Mouse (Mus musculus) lung, embryonic 16.5 days (tissue): ENCODE data around the gene Slc38a2. TPM values are rescaled to one million over a fixed set of nuclear protein-coding genes. Genes with fewer than 3 reads are reported as not detected.

Source experiments
- ATAC-seq: fragments of 200-750 bp; cut with Nextera tagmentation; 2 replicates; pipeline ENCODE4 v1.8.0; 2017; ENCODE audit warnings: low read depth, mild to moderate bottlenecking, moderate library complexity
- H3K27ac ChIP-seq: fragments of 300-500 bp; sonication (generic); 2 replicates; pipeline ENCODE4 v1.5.1; 2014; ENCODE audit warnings: mild to moderate bottlenecking, control low read depth, low read length
- H3K27me3 ChIP-seq: fragments of 300-500 bp; sonication (generic); 2 replicates; pipeline ENCODE4 v1.6.1; 2014; ENCODE audit warnings: low read depth, low read length, mixed read lengths; ENCODE audit not compliant: control insufficient read depth, insufficient read depth
- H3K36me3 ChIP-seq: fragments of 300-500 bp; sonication (generic); 2 replicates; pipeline ENCODE4 v1.6.1; 2014; ENCODE audit warnings: low read length; ENCODE audit not compliant: control insufficient read depth, insufficient read depth
- H3K4me1 ChIP-seq: fragments of 300-500 bp; sonication (generic); replicated peaks from 2 replicates; pipeline ENCODE4 v1.6.1; 2014; ENCODE audit warnings: low read length, mixed read lengths; ENCODE audit not compliant: control insufficient read depth, insufficient read depth
- H3K4me2 ChIP-seq: fragments of 300-500 bp; sonication (generic); 2 replicates; pipeline ENCODE4 v1.6.1; 2014; ENCODE audit warnings: low read depth, low read length, control low read depth
- H3K4me3 ChIP-seq: fragments of 300-500 bp; sonication (generic); 2 replicates; pipeline ENCODE4 v1.5.1; 2014; ENCODE audit warnings: mild to moderate bottlenecking, low read length, control low read depth
- H3K9ac ChIP-seq: fragments of 300-500 bp; sonication (generic); 2 replicates; pipeline ENCODE4 v1.6.1; 2014; ENCODE audit warnings: low read length, control low read depth
- H3K9me3 ChIP-seq: fragments of 300-500 bp; sonication (generic); 2 replicates; pipeline ENCODE4 v1.6.1; 2016; ENCODE audit warnings: low read length; ENCODE audit not compliant: control insufficient read depth
- WGBS: fragments of 180-500 bp; shearing (Covaris S2); extraction: QIAGEN DNeasy Blood & Tissue Kit; methylation state at CpG from one replicate; pipeline ENCODE4 v1.1.7; 2014; 5-methylcytosine and 5-hydroxymethylcytosine counted together
- polyA plus RNA-seq: library from polyadenylated mRNA; unstranded; fragments of >200 nt; fragmentation: Nextera tagmentation; extraction: Ambion mirVana; gene quantifications from 2 replicates; pipeline ENCODE4 v1.2.1, GENCODE M21; 2015

Gene Slc38a2
- polyA plus RNA-seq, 1 experiment from 2014 or later = 155 TPM

DNA sequence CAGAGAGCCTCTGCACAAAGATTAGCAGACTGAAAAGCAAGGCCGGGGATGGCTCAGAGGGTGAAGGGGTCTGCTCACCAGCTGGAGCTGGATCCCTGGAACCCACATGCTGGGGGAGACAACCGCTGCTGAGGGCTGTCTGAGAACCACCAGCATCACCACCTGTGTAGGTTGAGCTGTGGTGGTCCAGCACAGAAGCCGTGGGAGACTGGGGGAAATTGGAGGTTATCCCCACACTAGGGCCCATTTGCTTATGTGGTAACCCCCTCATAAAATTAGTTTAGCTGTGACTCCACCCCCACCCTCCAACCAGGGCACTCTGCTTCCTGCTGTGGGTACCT, 15.1 kb upstream of the Slc38a2 start:
- no peaks in the 10 kb centered on the region for H3K27me3 ChIP-seq
- no peak overlapping the region for H3K4me2 ChIP-seq
- H3K27ac ChIP-seq = no peak overlapping the region
- no peak for ATAC-seq
- no peaks in the 10 kb centered on the region for H3K9me3 ChIP-seq
- no peak overlapping the region for H3K9ac ChIP-seq
- H3K4me3 ChIP-seq = no peak overlapping the region
- no peaks in the 10 kb centered on the region for H3K36me3 ChIP-seq
- WGBS = 83% methylated on average over 3 of the region's 3 CpGs
- H3K4me1 ChIP-seq = no peaks in the 10 kb centered on the region; the same call in 1 of the 2 replicates

GRCm38 (mm10) chr15:96713758-96714675, 14.5 kb upstream of the Slc38a2 start:
- H3K9ac ChIP-seq = no peak overlapping the region
- no peaks in the 10 kb centered on the region for H3K27me3 ChIP-seq
- H3K27ac ChIP-seq = no peak overlapping the region
- WGBS = 86% methylated on average over 5 of the region's 7 CpGs
- no peaks in the 10 kb centered on the region for H3K9me3 ChIP-seq
- no peak overlapping the region for H3K4me2 ChIP-seq
- no peak for ATAC-seq
- H3K4me3 ChIP-seq = no peak overlapping the region
- H3K36me3 ChIP-seq = no peaks in the 10 kb centered on the region
- peaks cover 2% of the 10 kb centered on the region; the same call in 1 of the 2 replicates for H3K4me1 ChIP-seq

DNA sequence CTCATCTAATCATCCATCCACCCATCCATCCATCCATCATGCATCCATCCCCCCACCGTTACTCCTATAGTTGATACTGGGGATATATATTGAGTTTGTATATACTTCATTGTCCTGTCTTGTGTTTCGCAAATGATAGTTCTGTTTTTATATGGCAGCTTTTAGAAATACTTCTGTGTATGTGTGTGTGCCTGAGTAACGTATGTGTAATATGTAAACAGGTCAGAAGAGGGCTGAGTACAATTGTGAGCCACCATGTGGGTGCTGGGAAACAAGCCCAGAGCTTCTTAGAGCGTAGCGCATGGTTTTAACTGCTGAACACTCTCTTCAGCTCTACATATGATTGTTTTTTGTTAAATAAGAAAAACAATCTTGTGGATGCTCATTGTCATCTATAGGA, 12.8 kb upstream of the Slc38a2 start:
- ATAC-seq = no peak
- 87% methylated on average over 5 of the region's 5 CpGs for WGBS
- H3K36me3 ChIP-seq = no peaks in the 10 kb centered on the region
- peaks cover 4% of the 10 kb centered on the region; the same call in 1 of the 2 replicates for H3K4me1 ChIP-seq
- H3K27me3 ChIP-seq = no peaks in the 10 kb centered on the region
- no peak overlapping the region for H3K4me3 ChIP-seq
- no peak overlapping the region for H3K27ac ChIP-seq
- H3K4me2 ChIP-seq = no peak overlapping the region
- no peak overlapping the region for H3K9ac ChIP-seq
- H3K9me3 ChIP-seq = no peaks in the 10 kb centered on the region

DNA sequence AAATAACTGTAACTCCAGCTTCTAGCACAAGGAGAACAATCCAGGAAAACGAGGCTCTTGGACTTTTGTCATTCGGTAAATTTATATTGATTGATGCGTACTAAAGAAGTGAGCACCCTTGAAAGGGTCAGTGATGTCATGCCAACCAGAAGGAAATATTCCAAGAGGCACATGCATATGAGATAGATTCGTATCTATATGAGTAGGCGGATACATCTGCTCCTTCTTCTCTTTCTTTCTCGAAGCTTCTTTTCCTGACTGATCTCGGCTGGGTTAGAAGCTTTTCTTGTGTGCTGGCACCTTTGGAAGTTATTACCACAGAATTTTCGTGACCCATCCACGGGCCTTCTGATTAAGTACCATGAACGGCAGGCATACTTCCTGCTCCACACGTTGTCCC, 12.1 kb upstream of the Slc38a2 start:
- no peak for ATAC-seq
- Histone ChIP-seq H3K36me3 (no peaks in the 10 kb centered on the region), H3K4me2 (no peak overlapping the region), H3K4me1 (peaks cover 4% of the 10 kb centered on the region; the same call in 1 of the 2 replicates), H3K27ac (no peak overlapping the region), H3K9ac (no peak overlapping the region), H3K27me3 (no peaks in the 10 kb centered on the region), H3K9me3 (no peaks in the 10 kb centered on the region), H3K4me3 (no peak overlapping the region)
- WGBS = 83% methylated on average over 11 of the region's 11 CpGs

GRCm38 (mm10) chr15:96710352-96711114, 11.0 kb upstream of the Slc38a2 start:
- Histone ChIP-seq H3K36me3 (no peaks in the 10 kb centered on the region), H3K27me3 (no peaks in the 10 kb centered on the region), H3K4me2 (peak overlapping the region; percentile 92), H3K4me1 (peaks cover 4% of the 10 kb centered on the region; the same call in 1 of the 2 replicates), H3K9ac (peak overlapping the region; percentile 83), H3K27ac (peak overlapping the region; percentile 98), H3K9me3 (no peaks in the 10 kb centered on the region), H3K4me3 (peak overlapping the region; percentile 61)
- WGBS = 27% methylated on average over 15 of the region's 15 CpGs
- ATAC-seq = no peak

DNA sequence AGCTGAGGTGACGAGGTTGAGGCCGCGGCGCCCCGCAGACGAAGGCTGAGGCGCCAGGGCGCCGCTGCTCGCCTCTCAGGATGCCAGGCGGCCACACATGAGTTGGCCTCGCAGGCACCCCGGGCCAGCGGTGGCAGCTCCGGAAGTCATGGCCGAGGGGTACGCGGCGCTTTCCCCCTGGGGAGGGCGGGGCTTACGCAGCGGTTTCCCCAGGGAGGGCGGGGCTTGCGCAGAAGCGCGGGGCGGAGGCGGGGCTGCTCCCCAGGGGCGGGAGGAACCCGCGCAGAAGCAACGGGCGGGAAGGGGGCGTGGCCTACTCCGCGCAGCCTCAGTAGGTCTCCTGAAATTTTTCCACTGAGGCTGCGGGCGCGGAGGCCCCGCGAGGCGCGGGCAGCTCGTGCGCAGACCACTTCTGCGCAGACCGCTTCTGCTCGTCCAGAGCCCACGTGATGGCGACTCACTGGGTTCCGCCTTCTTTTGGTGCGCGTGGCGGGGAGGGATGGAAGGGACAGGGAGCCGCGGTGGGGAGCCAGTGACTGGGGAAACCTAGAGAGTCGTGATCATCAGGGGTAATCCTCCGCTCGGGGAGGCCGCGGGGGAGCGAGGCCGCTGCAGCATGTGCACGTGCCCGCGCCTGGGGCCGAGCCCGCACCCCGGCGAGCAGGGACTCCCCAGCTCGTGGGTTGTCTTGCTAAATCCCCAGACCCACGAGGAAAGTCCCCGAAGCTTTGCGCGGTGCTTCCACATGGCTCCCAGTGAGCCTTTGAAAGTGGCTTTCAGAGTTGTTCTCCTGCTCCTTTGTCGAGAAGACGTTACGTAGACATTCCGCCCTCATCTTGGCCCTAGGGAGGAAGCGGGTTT, 10.2 kb upstream of the Slc38a2 start:
- ATAC-seq = peak; percentile 95
- under 1% methylated on average over 72 of the region's 80 CpGs for WGBS
- H3K4me3 ChIP-seq = peak overlapping the region; percentile 61
- no peaks in the 10 kb centered on the region for H3K27me3 ChIP-seq
- H3K9me3 ChIP-seq = no peaks in the 10 kb centered on the region
- H3K9ac ChIP-seq = peak overlapping the region; percentile 83
- peaks cover 4% of the 10 kb centered on the region; the same call in 1 of the 2 replicates for H3K4me1 ChIP-seq
- peak overlapping the region; percentile 98 for H3K27ac ChIP-seq
- no peaks in the 10 kb centered on the region for H3K36me3 ChIP-seq
- peak overlapping the region; percentile 92 for H3K4me2 ChIP-seq

- H3K4me1 ChIP-seq = peaks cover 4% of the 10 kb centered on the region; the same call in 1 of the 2 replicates
- H3K4me2 ChIP-seq = peak overlapping the region; percentile 92
- H3K4me3 ChIP-seq = peak overlapping the region; percentile 61
- no peaks in the 10 kb centered on the region for H3K9me3 ChIP-seq
- H3K27me3 ChIP-seq = no peaks in the 10 kb centered on the region
- H3K27ac ChIP-seq = peak overlapping the region; percentile 82
- peak overlapping the region; percentile 71 for H3K9ac ChIP-seq
- WGBS = 19% methylated on average over 14 of the region's 14 CpGs
- no peaks in the 10 kb centered on the region for H3K36me3 ChIP-seq
- peak; percentile 15; the same call in 1 of the 2 replicates for ATAC-seq
Observed at GRCm38 (mm10) chr15:96708976-96709490, 9.5 kb upstream of the Slc38a2 start.

- ATAC-seq = no peak
- 77% methylated on average over 8 of the region's 8 CpGs for WGBS
- peaks cover 4% of the 10 kb centered on the region; the same call in 1 of the 2 replicates for H3K4me1 ChIP-seq
Observed at GRCm38 (mm10) chr15:96708428-96708827, 8.9 kb upstream of the Slc38a2 start.

More at GRCm38 (mm10) chr15:96708428-96708827, 8.9 kb upstream of the Slc38a2 start:
- Histone ChIP-seq H3K9ac (no peak overlapping the region), H3K4me2 (no peak overlapping the region), H3K36me3 (no peaks in the 10 kb centered on the region), H3K9me3 (no peaks in the 10 kb centered on the region), H3K27me3 (no peaks in the 10 kb centered on the region), H3K4me3 (no peak overlapping the region), H3K27ac (peak overlapping the region; percentile 12; the same call in 1 of the 2 replicates)
